Mouse (Mus musculus) hindbrain, embryonic 16.5 days (tissue): ENCODE measurements at regions not wholly inside any gene's neighbourhood (a gene's known extent, or its start where the extent isn't known, plus 50 kb on each side); places are given as distances from the start of the nearest gene placed in this dataset.
"Not testable (repeated sequence)": the region's sequence is repeated elsewhere in the genome, so short reads cannot be mapped to it uniquely, and the experiment has no call there.

ENCODE experiments used
- ATAC-seq: fragments of 200-750 bp; cut with Nextera tagmentation; 2 replicates; pipeline ENCODE4 v1.8.0; 2017; ENCODE audit warnings: moderate TSS enrichment, moderate library complexity
- H3K27ac ChIP-seq: fragments of 300-500 bp; sonication (generic); 2 replicates; pipeline ENCODE4 v1.5.1; 2014; ENCODE audit warnings: low read depth, mild to moderate bottlenecking, control low read depth, low read length, moderate library complexity
- H3K27me3 ChIP-seq: fragments of 300-500 bp; sonication (generic); replicated peaks from 2 replicates; pipeline ENCODE4 v1.6.1; 2014; ENCODE audit warnings: low read length; ENCODE audit not compliant: control insufficient read depth, insufficient read depth
- H3K36me3 ChIP-seq: fragments of 300-500 bp; sonication (generic); 2 replicates; pipeline ENCODE4 v1.6.1; 2014; ENCODE audit warnings: mild to moderate bottlenecking, low read length, moderate library complexity, mixed read lengths; ENCODE audit not compliant: control insufficient read depth, insufficient read depth
- H3K4me1 ChIP-seq: fragments of 300-500 bp; sonication (generic); 2 replicates; pipeline ENCODE4 v1.6.1; 2014; ENCODE audit warnings: low read depth, low read length; ENCODE audit not compliant: control insufficient read depth, insufficient read depth
- H3K4me2 ChIP-seq: fragments of 300-500 bp; sonication (generic); 2 replicates; pipeline ENCODE4 v1.6.1; 2014; ENCODE audit warnings: mild to moderate bottlenecking, low read length, control low read depth, moderate library complexity
- H3K4me3 ChIP-seq: fragments of 300-500 bp; sonication (generic); 2 replicates; pipeline ENCODE4 v1.5.1; 2014; ENCODE audit warnings: mild to moderate bottlenecking, low read length, control low read depth, moderate library complexity
- H3K9ac ChIP-seq: fragments of 300-500 bp; sonication (generic); 2 replicates; pipeline ENCODE4 v1.6.1; 2014; ENCODE audit warnings: low read depth, mild to moderate bottlenecking, control low read depth, low read length, moderate library complexity
- H3K9me3 ChIP-seq: fragments of 300-500 bp; sonication (generic); 2 replicates; pipeline ENCODE4 v1.6.1; 2014; ENCODE audit warnings: mild to moderate bottlenecking, low read length, moderate library complexity; ENCODE audit not compliant: control insufficient read depth
- WGBS: fragments of 180-500 bp; shearing (Covaris S2); extraction: QIAGEN DNeasy Blood & Tissue Kit; methylation state at CpG from one replicate; pipeline ENCODE4 v1.1.7; 2014; 5-methylcytosine and 5-hydroxymethylcytosine counted together

DNA sequence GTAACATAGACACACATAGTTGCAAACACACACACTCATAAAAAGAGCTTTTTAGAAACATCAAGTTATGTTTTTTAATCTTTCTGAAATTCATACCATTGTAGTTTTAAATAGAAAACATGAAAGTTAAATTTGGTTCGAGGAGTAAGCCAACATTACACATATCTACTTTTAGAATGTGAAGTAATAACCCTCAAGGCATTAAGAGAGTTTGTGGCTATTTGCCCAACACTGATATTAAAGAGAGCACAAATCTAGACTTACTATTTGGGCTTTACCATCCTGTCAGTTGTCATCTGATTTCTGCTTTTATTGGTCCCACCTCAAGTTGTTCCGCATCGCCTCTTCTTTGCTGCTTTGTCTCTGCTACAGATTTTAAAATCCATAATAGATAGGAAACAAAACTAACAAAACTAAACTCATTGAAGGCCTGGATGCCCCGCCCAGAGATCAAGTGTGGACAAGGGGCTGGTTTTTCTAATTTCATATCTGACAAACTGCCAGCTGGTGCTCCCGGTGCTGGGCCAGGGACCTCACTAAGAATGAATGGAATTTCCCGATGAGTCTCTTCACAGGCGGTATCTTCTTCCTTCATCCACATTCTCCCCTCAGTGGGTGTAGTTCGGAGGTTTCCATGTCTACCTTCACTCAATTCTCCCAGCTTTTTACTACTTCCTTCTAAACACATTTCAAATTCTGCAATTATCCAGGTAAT, 60.3 kb upstream of the Akap13 start:
- no peak overlapping the region for H3K27ac ChIP-seq
- WGBS = 77% methylated on average over 8 of the region's 8 CpGs
- ATAC-seq = no peak
- H3K4me2 ChIP-seq = no peak overlapping the region
- H3K36me3 ChIP-seq = no peaks in the 10 kb centered on the region
- H3K9ac ChIP-seq = no peak overlapping the region
- no peaks in the 10 kb centered on the region for H3K27me3 ChIP-seq
- H3K9me3 ChIP-seq = no peaks in the 10 kb centered on the region
- no peak overlapping the region for H3K4me3 ChIP-seq
- no peaks in the 10 kb centered on the region for H3K4me1 ChIP-seq

DNA sequence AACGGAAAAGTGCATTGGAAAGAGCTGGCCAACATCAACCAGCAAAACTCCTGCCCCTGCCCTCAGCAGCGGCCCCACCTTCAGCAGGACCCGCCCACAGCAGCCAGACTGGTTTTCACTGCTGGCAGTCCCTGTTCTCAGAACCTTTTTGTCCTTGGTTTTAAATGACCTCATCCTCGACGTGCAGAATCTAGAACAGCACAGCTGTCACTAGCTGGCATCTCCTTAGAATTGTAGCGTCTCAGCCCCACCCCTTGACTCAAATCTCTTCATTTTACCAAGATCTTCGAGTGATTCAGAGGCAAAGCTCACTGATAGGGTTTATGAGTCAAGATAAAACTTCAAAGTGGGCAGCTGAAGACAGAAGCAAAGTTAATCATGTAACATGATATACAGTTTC, 57.8 kb upstream of the Akap13 start:
- no peak overlapping the region for H3K4me3 ChIP-seq
- no peaks in the 10 kb centered on the region for H3K36me3 ChIP-seq
- WGBS = 30% methylated on average over 7 of the region's 7 CpGs
- no peak overlapping the region for H3K9ac ChIP-seq
- ATAC-seq = no peak
- no peaks in the 10 kb centered on the region for H3K4me1 ChIP-seq
- no peak overlapping the region for H3K4me2 ChIP-seq
- H3K27ac ChIP-seq = no peak overlapping the region
- no peaks in the 10 kb centered on the region for H3K27me3 ChIP-seq
- no peaks in the 10 kb centered on the region for H3K9me3 ChIP-seq

DNA sequence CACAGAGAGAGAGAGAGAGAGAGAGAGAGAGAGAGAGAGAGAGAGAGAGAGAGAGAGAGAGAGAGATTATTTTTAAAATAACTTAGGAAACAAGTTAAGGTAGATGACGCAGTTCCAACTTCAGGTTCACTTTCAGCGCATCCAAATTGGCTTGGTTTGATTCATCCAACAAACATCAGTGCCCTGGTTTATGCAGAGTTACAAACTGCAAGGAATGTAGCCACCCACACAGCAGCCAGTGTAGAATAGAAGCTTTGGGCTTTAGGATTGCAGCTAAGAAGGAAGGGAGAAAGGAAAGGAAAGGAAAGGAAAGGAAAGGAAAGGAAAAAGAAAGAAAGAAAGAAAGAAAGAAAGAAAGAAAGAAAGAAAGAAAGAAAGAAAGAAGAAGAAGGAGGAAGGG, 56.9 kb upstream of the Akap13 start:
- not testable (repeated sequence) for H3K36me3 ChIP-seq, H3K4me1 ChIP-seq, H3K27ac ChIP-seq, H3K9me3 ChIP-seq, H3K27me3 ChIP-seq, H3K4me2 ChIP-seq, ATAC-seq, H3K4me3 ChIP-seq, H3K9ac ChIP-seq
- 93% methylated on average over 2 of the region's 2 CpGs for WGBS

DNA sequence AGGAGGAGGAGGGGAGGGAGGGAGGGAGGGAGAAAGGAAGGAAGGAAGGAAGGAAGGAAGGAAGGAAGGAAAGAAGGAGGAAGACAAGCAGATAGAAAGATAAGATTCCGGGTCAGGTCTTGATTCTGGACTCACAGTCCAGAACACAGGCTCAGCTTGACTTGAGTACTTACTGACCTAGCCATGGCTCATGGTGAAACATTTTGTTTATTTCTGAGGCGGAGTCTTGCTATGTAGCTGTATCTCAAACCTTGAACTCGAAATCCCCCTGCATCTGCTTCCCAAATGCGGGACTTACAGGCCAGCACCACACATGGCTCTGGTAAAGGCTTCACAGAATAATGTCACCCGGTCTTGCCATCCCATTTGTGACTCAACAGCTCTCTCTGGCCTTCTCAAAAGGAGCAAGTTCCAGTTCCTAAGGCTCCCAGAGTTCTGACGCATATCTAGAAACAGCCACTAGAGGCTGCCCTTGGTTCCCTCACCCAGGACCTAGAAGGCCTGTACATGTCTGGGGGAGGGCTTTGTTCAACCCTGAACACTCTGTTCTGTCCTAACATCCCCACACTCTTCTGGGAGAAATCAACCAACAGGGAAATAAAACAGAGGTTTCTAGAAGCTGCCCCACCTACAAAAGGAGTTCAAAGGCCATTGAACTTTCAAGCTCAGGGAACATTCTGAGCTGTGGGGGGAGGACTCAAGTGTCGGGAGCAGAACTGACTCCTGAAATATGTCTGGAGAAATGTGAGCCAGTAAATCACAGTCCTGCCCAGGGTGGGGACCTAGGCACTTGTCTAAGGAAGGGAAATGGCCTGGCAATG, 56.2 kb upstream of the Akap13 start:
- Histone ChIP-seq H3K9me3 (no peaks in the 10 kb centered on the region), H3K9ac (no peak overlapping the region), H3K36me3 (no peaks in the 10 kb centered on the region), H3K27ac (no peak overlapping the region), H3K27me3 (no peaks in the 10 kb centered on the region), H3K4me2 (no peak overlapping the region), H3K4me1 (no peaks in the 10 kb centered on the region), H3K4me3 (no peak overlapping the region)
- 0 out of 2 replicates have a peak, but pooled peaks have one; percentile 69 for ATAC-seq
- WGBS = 55% methylated on average over 7 of the region's 7 CpGs

DNA sequence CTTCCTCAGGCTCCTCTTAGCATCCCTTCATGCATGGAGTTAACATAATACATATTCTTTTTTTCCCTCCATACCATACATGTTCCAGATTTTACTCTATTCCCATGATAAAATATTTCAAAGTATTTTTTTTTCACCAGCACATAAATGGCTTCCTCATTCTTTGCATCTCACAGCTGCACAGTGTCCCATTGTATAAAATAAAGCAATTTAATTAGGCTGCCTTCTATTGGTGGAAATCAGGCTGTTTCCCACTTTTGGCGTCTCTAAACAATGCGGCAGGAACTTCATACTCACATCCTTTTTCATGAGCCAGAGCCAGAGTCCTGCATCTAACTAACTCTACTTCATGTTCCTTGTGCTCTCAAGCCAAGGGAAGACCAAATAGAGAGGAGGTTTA, 54.9 kb upstream of the Akap13 start:
- no peak overlapping the region for H3K4me2 ChIP-seq
- no peaks in the 10 kb centered on the region for H3K27me3 ChIP-seq
- H3K4me1 ChIP-seq = no peaks in the 10 kb centered on the region
- H3K4me3 ChIP-seq = no peak overlapping the region
- no peak for ATAC-seq
- no peaks in the 10 kb centered on the region for H3K36me3 ChIP-seq
- no peaks in the 10 kb centered on the region for H3K9me3 ChIP-seq
- WGBS = 72% methylated on average over 2 of the region's 2 CpGs
- H3K9ac ChIP-seq = no peak overlapping the region
- H3K27ac ChIP-seq = no peak overlapping the region

DNA sequence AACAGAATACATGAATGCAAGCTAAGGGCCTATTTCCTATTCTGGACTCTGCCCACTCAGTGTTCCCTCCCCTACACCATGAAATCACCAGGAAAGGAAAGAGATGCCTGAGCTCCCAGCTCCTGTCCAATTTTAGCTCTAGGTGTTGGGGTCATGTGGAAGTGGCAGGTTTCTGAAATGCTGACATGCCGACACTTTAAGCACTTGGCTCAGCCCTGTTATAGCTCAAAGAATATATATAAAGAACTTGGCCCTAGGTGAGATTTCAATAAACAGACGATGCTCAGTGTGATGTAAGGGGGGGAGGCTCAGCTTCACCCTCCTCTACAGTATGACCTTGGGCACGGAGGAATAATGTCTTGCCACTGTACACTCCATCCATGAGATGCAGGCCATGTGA, 50.4 kb upstream of the Akap13 start:
- no peaks in the 10 kb centered on the region for H3K36me3 ChIP-seq
- 82% methylated on average over 3 of the region's 3 CpGs for WGBS
- no peak overlapping the region for H3K4me3 ChIP-seq
- H3K4me2 ChIP-seq = no peak overlapping the region
- no peaks in the 10 kb centered on the region for H3K9me3 ChIP-seq
- no peak overlapping the region for H3K9ac ChIP-seq
- no peaks in the 10 kb centered on the region for H3K4me1 ChIP-seq
- no peak overlapping the region for H3K27ac ChIP-seq
- no peaks in the 10 kb centered on the region for H3K27me3 ChIP-seq
- ATAC-seq = no peak
